Mouse (Mus musculus) central nervous system, embryonic 14 days (tissue): ENCODE results near the gene Ikzf1. TPM values are rescaled to one million over a fixed set of nuclear protein-coding genes. Genes with fewer than 3 reads are reported as not detected.

Experiments used
- polyA plus RNA-seq: library from polyadenylated mRNA; depleted of rRNA; stranded (reverse); fragments of >200 nt; gene quantifications from 2 replicates; pipeline ENCODE4 v1.2.3, GENCODE M21; 2012; rRNA removed

The Ikzf1 gene
- polyA plus RNA-seq = 3.4 and 4.3 TPM in 2 replicates

DNA sequence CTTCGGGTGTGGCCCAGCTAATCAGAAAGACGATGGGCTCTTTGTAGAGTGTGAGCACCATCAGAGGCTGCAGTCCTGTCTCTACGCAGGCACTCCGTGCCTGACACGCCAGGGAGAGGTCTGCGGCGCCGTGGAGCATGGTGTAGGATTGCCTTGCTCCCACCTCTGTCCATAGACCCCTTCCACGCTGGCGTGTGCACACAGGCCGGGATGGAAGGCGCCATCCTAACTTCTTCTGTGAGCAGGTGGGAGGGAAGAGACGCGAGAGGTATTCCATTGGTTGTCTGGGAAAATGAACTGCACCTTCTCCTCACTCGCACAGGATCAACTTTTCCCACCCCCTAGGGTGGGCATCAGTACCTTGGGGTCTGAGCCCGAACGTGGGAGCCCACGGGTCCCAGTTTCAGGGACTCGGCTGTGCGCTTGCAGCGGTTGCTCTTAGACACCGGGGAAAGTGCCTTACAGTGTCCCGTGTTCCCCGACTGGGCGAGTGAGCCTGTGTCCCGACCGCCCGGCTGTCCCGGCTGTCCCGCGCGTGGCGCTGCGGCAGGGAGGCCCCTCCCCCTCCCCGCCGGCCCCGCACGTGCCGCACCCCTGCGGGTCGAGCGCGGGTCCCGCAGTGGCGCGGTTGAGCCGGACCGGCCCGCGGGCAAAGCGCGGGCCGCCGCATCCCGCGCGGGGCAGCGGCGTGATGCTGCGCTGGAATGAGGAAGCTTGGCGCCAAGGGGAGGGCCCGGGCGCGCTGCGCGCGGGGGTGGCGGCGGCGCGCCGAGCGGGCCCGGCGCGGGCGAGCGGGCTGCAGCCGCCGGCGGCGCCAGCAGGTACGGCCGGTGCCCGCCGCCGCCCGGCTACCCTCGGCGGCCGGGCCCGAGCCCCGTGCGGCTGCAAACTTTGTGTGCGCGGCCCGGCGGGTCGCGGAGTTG lies at the start of gene Ikzf1:
Gene Ikzf1 (plus strand): TSS at position 74 of the 923 bp plus-strand sequence.

DNA sequence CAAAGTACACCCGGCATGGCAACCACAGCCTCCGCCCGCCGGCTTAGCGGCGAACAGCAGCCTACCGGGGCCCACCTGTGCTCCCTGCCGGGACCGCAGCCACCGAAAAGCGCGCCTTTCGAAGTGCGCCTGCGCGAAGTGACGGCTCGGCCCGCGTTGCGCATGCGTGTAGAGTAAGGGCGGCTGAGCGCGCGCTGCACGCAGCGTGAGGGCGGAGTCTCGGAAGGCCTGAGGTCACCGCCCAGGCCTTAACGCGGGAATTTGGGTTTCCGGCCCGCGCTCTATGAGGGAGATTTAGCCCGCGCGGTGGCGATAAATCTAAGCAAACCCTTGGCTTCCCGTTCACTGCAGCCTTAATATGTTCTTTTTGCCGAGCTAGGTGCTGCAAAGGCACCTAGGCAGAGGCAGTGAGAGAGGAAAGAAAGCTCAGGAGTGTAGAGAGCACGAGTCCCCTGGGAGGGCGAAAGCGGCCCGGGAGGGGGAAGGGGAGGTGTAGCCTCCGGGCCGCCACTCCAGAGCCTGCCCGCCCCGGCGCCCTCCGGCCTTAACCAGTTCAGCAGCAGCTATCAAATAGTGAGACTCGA lies 124.1 kb downstream of the Ikzf1 start, which contains the start of gene Fignl1:
Gene Fignl1 (minus strand): TSS at position 143 of the 584 bp plus-strand sequence.

Other genes starting within 250 kb of the Ikzf1 start
- 0.24 and 0.47 TPM in 2 replicates for gene Spata48, start 222.9 kb upstream of the Ikzf1 start, polyA plus RNA-seq
- 0.38 and 0.40 TPM in 2 replicates for gene Zpbp, start 222.6 kb upstream of the Ikzf1 start, polyA plus RNA-seq
- not detected in 2 replicates for gene 4930512M02Rik, start 57.2 kb upstream of the Ikzf1 start, polyA plus RNA-seq
- gene Fignl1, start 124.0 kb downstream of the Ikzf1 start, polyA plus RNA-seq = 10.7 and 12.3 TPM in 2 replicates
- 11.3 and 15.6 TPM in 2 replicates for gene Ddc, start 213.1 kb downstream of the Ikzf1 start, polyA plus RNA-seq